Mouse (Mus musculus): ENCODE data around the gene Nudcd2. TPM values are rescaled to one million over a fixed set of nuclear protein-coding genes. Genes with fewer than 3 reads are reported as not detected.
A peak's percentile ranks its signal among the peaks of the same experiment; 100 is the strongest.

The Nudcd2 gene
- total RNA-seq (2014; rRNA removed), result 21.5 and 22.4 TPM in 2 replicates
- 62.4 and 65.6 TPM in 2 replicates for polyA plus RNA-seq (2015; fragmentation: Nextera tagmentation; extraction: Ambion mirVana)

DNA sequence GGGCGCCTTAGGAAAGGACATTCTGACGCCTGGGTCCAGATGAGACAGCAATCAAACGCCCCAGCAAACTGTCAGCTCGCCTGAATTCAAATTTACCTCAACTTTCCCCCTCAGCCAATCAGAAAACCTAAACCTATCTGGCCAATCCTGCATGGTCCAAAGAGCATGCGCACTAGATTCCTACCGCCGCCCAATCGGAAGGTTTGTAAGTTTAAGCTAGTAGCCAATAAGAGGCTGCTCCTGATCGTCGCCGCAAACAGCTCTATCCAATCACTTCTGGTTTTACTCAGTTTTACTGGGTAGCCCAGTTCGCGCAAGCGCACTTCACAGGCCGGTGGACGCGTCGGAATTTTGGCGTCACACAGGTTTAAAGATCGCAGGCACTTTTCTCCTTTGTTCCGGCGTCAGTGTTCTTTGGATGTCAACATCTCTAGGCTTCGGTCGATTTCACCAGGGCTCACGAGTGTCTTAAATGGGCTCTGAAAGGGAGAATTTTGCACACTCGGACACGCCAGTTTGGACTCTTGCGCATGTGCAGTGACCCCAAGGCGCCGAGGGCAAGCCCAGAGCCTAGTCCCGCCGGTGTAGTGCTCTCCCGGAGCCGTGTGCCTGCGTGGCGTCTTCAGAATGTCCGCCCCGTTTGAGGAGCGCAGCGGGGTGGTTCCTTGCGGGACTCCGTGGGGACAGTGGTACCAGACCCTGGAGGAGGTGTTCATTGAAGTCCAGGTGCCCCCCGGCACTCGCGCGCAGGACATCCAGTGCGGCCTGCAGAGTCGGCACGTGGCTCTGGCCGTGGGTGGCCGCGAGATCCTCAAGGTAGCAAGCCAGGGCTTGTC is at the start of gene Nudcd2, which contains the start of gene Hmmr:
Gene Nudcd2 (plus strand): TSS at position 329 of the 836 bp plus-strand sequence.
Gene Hmmr (minus strand): TSS at position 84 of the 836 bp plus-strand sequence.
- peak within 1 kb of the TSS; percentile 77 for H3K27ac ChIP-seq
- H3K36me3 ChIP-seq (ENCODE audit: insufficient read depth, low read length), result peaks cover 17% of the 10 kb centered on the region; the same call in 1 of the 2 replicates
- peak; percentile 98 for DNase-seq (ENCODE audit: low spot score)
- no peaks in the 10 kb centered on the region for H3K9me3 ChIP-seq (ENCODE audit: low read length)
- under 1% methylated on average over 52 of the region's 52 CpGs for WGBS
- H3K27me3 ChIP-seq (ENCODE audit: insufficient read depth, low read length), result no peaks in the 10 kb centered on the region
- H3K4me1 ChIP-seq (ENCODE audit: insufficient read depth, low read length), result peaks cover 10% of the 10 kb centered on the region
- peak within 1 kb of the TSS; percentile 82 for H3K9ac ChIP-seq (replicated peaks; ENCODE audit: low read length)
- peak within 1 kb of the TSS; percentile 95 for H3K4me2 ChIP-seq (ENCODE audit: low read depth, low read length)
- peak; percentile 100 for ATAC-seq
- peak within 1 kb of the TSS; percentile 91 for H3K4me3 ChIP-seq (ENCODE audit: low read length)
- 0 out of 2 replicates have a peak, but pooled peaks have one; percentile 7 for TF ChIP-seq CTCF (IDR thresholded peaks at IDR 0.05; ENCODE audit: low read depth)

DNA sequence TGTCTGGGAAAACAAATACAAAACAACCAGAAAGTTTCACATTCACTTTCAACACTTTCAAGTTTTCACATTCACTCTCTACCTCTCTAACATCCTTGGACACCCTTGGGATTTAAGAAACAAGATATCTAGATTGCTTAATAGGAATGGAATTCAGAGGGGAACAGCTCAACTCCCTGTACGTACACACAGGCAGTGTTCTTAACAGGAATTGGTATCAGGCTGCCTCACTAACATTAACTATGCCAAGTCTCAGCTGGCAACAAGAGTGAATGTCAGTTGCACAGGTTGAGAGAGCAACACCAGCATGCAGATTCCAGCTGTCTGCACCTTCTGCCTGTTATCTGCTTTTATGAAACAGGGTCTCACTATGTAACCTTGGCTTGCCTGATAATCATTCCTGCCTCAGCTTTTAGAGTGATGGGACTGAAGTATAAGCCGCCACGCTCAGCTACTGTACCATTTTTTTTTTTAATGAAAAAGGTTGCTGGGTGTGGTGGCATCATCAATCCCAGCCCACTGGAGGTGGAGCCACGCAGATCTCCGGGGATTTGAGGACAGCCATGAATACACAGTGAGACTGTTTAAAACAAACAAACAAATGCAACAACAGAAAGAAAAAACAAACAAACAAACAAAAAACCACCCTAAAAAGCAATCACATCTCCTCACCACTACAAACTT is 42.9 kb upstream of the Nudcd2 start:
- Histone ChIP-seq H3K36me3 (ENCODE audit: insufficient read depth, low read length) (peaks cover 5% of the 10 kb centered on the region; the same call in 1 of the 2 replicates), H3K9me3 (ENCODE audit: low read length) (no peaks in the 10 kb centered on the region), H3K9ac (replicated peaks; ENCODE audit: low read length) (no peak overlapping the region), H3K4me2 (ENCODE audit: low read depth, low read length) (peak overlapping the region; percentile 80), H3K27ac (no peak overlapping the region), H3K27me3 (ENCODE audit: insufficient read depth, low read length) (no peaks in the 10 kb centered on the region), H3K4me3 (ENCODE audit: low read length) (no peak overlapping the region; the same call in 1 of the 2 replicates), H3K4me1 (ENCODE audit: insufficient read depth, low read length) (peaks cover 20% of the 10 kb centered on the region)
- ATAC-seq (no peak), DNase-seq (ENCODE audit: low spot score) (no peak)
- TF ChIP-seq CTCF (IDR thresholded peaks at IDR 0.05; ENCODE audit: low read depth), result no peak
- WGBS, result 62% methylated on average over 5 of the region's 5 CpGs

DNA sequence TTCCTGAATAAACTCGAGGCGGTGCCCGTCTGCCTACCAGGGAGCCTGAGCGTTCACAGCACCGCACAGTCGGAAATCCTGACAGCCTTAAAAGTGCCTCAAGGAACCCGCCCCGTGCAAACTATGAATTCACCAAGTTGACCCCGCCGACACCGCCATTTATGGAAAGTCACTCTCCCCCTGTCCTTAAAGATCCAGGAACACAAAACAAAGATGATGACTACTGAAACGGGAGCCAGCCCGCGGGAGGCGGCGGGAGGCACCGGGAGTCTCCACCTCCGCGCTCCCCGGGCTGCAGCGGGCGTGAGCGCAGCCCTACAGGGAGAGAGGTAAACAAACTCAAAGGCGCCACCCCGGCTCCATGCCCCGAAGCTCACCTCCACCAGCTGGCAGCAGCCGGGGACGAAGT is 41.4 kb upstream of the Nudcd2 start:
- H3K4me3 ChIP-seq (ENCODE audit: low read length), result peak overlapping the region; percentile 99
- H3K27me3 ChIP-seq (ENCODE audit: insufficient read depth, low read length), result no peaks in the 10 kb centered on the region
- peak overlapping the region; percentile 77 for H3K9ac ChIP-seq (replicated peaks; ENCODE audit: low read length)
- no peak for TF ChIP-seq CTCF (IDR thresholded peaks at IDR 0.05; ENCODE audit: low read depth)
- H3K9me3 ChIP-seq (ENCODE audit: low read length), result no peaks in the 10 kb centered on the region
- peaks cover 20% of the 10 kb centered on the region for H3K4me1 ChIP-seq (ENCODE audit: insufficient read depth, low read length)
- no peaks in the 10 kb centered on the region for H3K36me3 ChIP-seq (ENCODE audit: insufficient read depth, low read length)
- peak; percentile 78 for ATAC-seq
- peak; percentile 15 for DNase-seq (ENCODE audit: low spot score)
- H3K4me2 ChIP-seq (ENCODE audit: low read depth, low read length), result peak overlapping the region; percentile 80
- under 1% methylated on average over 28 of the region's 28 CpGs for WGBS
- H3K27ac ChIP-seq, result peak overlapping the region; percentile 93

DNA sequence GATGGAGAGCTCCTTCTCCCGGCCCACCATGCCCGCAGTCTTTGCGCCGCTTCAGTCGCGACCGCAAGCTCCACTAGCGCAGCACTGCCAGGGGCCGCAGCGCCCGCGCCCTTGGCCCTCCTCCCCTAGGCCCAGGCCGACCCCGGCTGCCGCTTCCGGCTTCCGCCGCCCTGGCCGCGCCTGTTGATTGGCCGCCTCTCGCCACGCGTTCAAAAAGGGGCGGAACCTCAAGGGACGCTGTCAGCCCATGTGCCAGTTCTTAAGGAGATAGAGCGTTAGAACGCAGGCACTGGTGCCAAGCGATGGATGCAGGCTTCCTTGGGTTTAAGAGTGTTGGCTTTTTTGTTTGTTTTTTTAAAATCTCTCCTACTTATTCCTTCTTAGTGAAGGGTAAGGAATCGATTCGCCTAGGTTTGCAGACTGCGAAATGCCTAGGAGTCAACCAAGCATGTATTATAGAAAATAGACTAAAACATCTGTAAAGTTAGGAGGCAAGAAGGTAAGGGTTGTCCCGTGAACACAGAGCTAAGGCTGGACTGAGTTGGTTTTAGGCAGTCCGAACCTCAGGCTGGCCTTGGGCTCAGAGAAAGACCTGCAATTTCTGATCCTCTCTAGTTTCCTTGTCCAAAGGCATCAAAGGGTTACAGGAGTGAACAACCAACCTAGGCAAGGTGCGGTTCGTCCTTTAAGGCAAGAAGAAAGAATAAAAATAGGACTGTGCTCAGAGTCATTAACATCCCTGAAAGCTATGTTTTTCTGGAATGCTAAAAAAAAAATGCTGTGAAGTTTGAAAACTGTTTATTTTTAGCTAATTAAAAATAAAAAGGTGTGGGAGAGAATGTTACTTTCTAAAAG is 40.7 kb upstream of the Nudcd2 start:
- WGBS, result under 1% methylated on average over 36 of the region's 36 CpGs
- Histone ChIP-seq H3K9ac (replicated peaks; ENCODE audit: low read length) (peak overlapping the region; percentile 77), H3K27ac (peak overlapping the region; percentile 93), H3K27me3 (ENCODE audit: insufficient read depth, low read length) (no peaks in the 10 kb centered on the region), H3K36me3 (ENCODE audit: insufficient read depth, low read length) (no peaks in the 10 kb centered on the region), H3K4me3 (ENCODE audit: low read length) (peak overlapping the region; percentile 99), H3K9me3 (ENCODE audit: low read length) (no peaks in the 10 kb centered on the region), H3K4me1 (ENCODE audit: insufficient read depth, low read length) (peaks cover 20% of the 10 kb centered on the region), H3K4me2 (ENCODE audit: low read depth, low read length) (peak overlapping the region; percentile 80)
- ATAC-seq, result peak; percentile 98
- TF ChIP-seq CTCF (IDR thresholded peaks at IDR 0.05; ENCODE audit: low read depth), result no peak
- peak; percentile 96 for DNase-seq (ENCODE audit: low spot score)

DNA sequence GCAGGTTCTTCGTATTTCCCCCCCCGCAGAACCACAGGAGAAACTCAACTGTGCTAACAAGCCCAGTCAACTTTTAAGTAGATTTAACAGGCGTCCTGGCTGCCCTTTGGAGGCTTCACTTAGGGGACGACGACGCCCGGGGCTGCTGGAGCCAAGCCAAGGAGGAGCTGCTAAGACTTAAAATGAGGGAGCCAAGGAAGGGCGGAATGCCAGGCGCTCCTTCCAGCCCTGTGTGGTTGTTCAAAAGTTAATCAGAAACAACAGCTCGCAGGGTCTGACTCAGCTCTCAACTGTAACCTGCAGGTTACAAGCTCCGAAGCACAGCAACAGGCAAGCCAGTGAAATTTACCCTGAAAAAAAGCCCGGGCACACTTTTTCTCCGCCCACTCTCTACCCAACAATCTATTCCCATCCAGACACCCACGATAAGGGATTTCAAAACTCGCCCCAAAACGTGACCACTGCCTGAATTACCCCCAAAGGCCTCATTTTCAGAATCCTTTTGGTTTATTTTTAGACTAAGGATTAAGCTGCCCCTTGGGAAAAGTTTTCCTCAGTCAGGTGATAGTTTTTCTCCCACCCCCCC is 40.0 kb upstream of the Nudcd2 start:
- no peaks in the 10 kb centered on the region for H3K36me3 ChIP-seq (ENCODE audit: insufficient read depth, low read length)
- 0 out of 2 replicates have a peak, but pooled peaks have one; percentile 3 for ATAC-seq
- no peak for TF ChIP-seq CTCF (IDR thresholded peaks at IDR 0.05; ENCODE audit: low read depth)
- under 1% methylated on average over 16 of the region's 16 CpGs for WGBS
- DNase-seq (ENCODE audit: low spot score), result peak; percentile 78
- peaks cover 20% of the 10 kb centered on the region for H3K4me1 ChIP-seq (ENCODE audit: insufficient read depth, low read length)
- H3K4me2 ChIP-seq (ENCODE audit: low read depth, low read length), result peak overlapping the region; percentile 80
- peak overlapping the region; percentile 99 for H3K4me3 ChIP-seq (ENCODE audit: low read length)
- peak overlapping the region; percentile 77; the same call in 1 of the 2 replicates for H3K9ac ChIP-seq (replicated peaks; ENCODE audit: low read length)
- peak overlapping the region; percentile 93; the same call in 1 of the 2 replicates for H3K27ac ChIP-seq
- H3K27me3 ChIP-seq (ENCODE audit: insufficient read depth, low read length), result no peaks in the 10 kb centered on the region
- H3K9me3 ChIP-seq (ENCODE audit: low read length), result no peaks in the 10 kb centered on the region

Measured in hindbrain, postnatal 0 days (tissue).